Mouse (Mus musculus): ENCODE data around the gene Olfr1314. TPM values are rescaled to one million over a fixed set of nuclear protein-coding genes. Genes with fewer than 3 reads are reported as not detected.

The Olfr1314 gene
- total RNA-seq (2021), result not detected
- long read RNA-seq, experiment 1, result 0 reads
- long read RNA-seq, experiment 2, result 0 reads

- H3K27ac ChIP-seq, result no peak within 1 kb of the TSS
- no peak for DNase-seq (ENCODE audit: low spot score in 2 of 2)
Measured at GRCm38 (mm10) chr2:112096681-112097080, at the start of gene Olfr1314. Gene Olfr1314, minus strand, starts transcription at chr2:112096781.

GRCm38 (mm10) chr2:112140029-112140428, 43.4 kb upstream of the Olfr1314 start, which contains the start of gene Olfr1317:
Gene Olfr1317, plus strand, starts transcription at chr2:112140329.
- TF ChIP-seq CTCF (conservative IDR thresholded peaks at IDR 0.05), result no peak
- H3K4me3 ChIP-seq, result no peak within 1 kb of the TSS
- H3K27ac ChIP-seq, result no peak within 1 kb of the TSS
- no peak for DNase-seq (ENCODE audit: low spot score in 2 of 2)

More at GRCm38 (mm10) chr2:112096681-112097080, at the start of gene Olfr1314:
- TF ChIP-seq CTCF (conservative IDR thresholded peaks at IDR 0.05), result no peak
- H3K4me3 ChIP-seq, result no peak within 1 kb of the TSS

DNA sequence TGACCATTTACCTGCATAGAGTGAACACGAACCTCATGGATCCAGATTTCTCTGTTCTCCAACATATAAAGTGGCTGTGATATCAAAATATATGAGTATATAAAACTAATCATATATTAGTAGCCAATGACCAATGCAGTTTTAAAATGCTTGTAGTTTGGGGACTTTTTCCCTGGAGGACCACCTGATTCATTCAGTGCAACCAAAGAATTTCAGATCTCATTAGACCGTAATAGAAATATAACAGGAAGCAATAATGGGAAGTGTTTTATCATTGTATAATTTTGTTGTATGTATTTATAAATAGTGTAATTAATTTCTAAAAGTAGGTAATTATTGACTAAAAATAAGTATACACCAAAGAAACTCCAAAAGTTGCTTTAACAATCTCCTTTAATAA, 38.3 kb upstream of the Olfr1314 start, which contains the start of gene Olfr1316:
TSS of gene Olfr1316 (minus strand) at position 101 of the 400 bp plus-strand sequence.
- no peak for TF ChIP-seq CTCF (conservative IDR thresholded peaks at IDR 0.05)
- no peak for DNase-seq (ENCODE audit: low spot score in 2 of 2)

GRCm38 (mm10) chr2:112115340-112115739, 18.8 kb upstream of the Olfr1314 start, which contains the start of gene Olfr1315-ps1:
Gene Olfr1315-ps1, minus strand, starts transcription at chr2:112115440.
- DNase-seq (ENCODE audit: low spot score in 2 of 2), result no peak
- Histone ChIP-seq H3K4me3 (no peak within 1 kb of the TSS), H3K27ac (no peak within 1 kb of the TSS)
- no peak for TF ChIP-seq CTCF (conservative IDR thresholded peaks at IDR 0.05)

More for the DNA sequence above, 38.3 kb upstream of the Olfr1314 start, which contains the start of gene Olfr1316:
- Histone ChIP-seq H3K27ac (no peak within 1 kb of the TSS), H3K4me3 (no peak within 1 kb of the TSS)

DNA sequence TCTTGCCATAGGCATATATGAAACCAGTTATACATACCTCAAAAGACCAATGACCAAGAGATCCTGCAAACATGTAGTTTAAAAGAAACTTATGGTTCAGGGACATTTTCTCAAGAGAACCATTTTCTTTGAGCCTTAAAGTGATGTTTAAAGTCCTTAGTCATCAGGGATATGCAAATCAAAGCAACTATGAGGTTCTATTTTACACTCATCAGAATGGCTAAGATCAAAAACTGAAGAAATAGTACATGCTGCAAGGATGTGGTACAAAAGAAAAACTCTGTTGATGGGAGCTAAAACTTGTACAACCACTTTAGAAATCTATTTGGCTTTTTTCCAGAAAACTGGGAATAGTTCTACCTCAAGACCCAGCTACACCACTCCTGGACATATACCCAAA, 18.8 kb downstream of the Olfr1314 start, which contains the start of gene Olfr1313:
TSS of gene Olfr1313 (minus strand) at position 101 of the 400 bp plus-strand sequence.
- Histone ChIP-seq H3K4me3 (no peak within 1 kb of the TSS), H3K27ac (no peak within 1 kb of the TSS)
- no peak for DNase-seq (ENCODE audit: low spot score in 2 of 2)
- TF ChIP-seq CTCF (conservative IDR thresholded peaks at IDR 0.05), result no peak

DNA sequence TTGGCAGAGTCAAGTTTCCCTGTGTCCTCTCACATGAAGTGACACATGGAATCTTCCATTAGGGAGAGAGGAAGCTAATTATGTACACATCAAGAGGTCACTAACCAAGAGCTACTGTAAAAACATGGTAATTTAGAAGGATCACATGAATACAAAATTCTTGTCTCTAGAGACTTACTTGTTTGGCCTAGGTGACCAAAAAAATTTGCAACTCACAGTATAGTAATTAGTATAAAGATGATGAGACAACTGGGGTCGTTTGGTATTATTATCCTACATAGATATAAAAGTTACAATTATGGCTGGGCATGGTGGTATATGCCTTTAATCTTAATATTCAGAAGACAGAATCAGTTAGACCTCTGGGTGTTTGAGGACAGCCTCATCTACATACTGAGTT, 46.4 kb downstream of the Olfr1314 start, which contains the start of gene Olfr1312:
TSS of gene Olfr1312 (minus strand) at position 101 of the 400 bp plus-strand sequence.
- DNase-seq (ENCODE audit: low spot score in 2 of 2), result no peak

More for the DNA sequence above, 46.4 kb downstream of the Olfr1314 start, which contains the start of gene Olfr1312:
- no peak for TF ChIP-seq CTCF (conservative IDR thresholded peaks at IDR 0.05)
- Histone ChIP-seq H3K4me3 (no peak within 1 kb of the TSS), H3K27ac (no peak within 1 kb of the TSS)

Other genes starting within 250 kb of the Olfr1314 start
- gene Olfr1305, start 219.6 kb downstream of the Olfr1314 start, total RNA-seq (2021), result not detected
- not detected for gene Olfr1306, start 180.5 kb downstream of the Olfr1314 start, total RNA-seq (2021)
- gene Olfr1307, start 147.3 kb downstream of the Olfr1314 start, total RNA-seq (2021), result under 1 TPM; 0.02 to 0.05 TPM
- not detected for gene Olfr1308, start 131.8 kb downstream of the Olfr1314 start, total RNA-seq (2021)
- not detected for gene Olfr1309, start 106.5 kb downstream of the Olfr1314 start, total RNA-seq (2021)
- gene Olfr1310, start 84.1 kb downstream of the Olfr1314 start, total RNA-seq (2021), result not detected
- gene Olfr1311, start 72.4 kb downstream of the Olfr1314 start, total RNA-seq (2021), result not detected
- gene Olfr1312, start 46.5 kb downstream of the Olfr1314 start, total RNA-seq (2021), result not detected
- gene Olfr1313, start 18.9 kb downstream of the Olfr1314 start, total RNA-seq (2021), result not detected
- gene Olfr1315-ps1, start 18.7 kb upstream of the Olfr1314 start, total RNA-seq (2021), result not detected
- not detected for gene Olfr1316, start 38.2 kb upstream of the Olfr1314 start, total RNA-seq (2021)
- not detected for gene Olfr1317, start 43.5 kb upstream of the Olfr1314 start, total RNA-seq (2021)
- gene Olfr1318, start 57.4 kb upstream of the Olfr1314 start, total RNA-seq (2021), result not detected
- 10 to 100 TPM; 87.5 to 89.8 TPM for gene Lpcat4, start 142.7 kb upstream of the Olfr1314 start, total RNA-seq (2021)
- not detected for gene Nutm1, start 162.5 kb upstream of the Olfr1314 start, total RNA-seq (2021)
- gene Nop10, start 165.1 kb upstream of the Olfr1314 start, total RNA-seq (2021), result 10 to 100 TPM; 51.6 to 52.0 TPM
- gene Slc12a6, start 169.0 kb upstream of the Olfr1314 start, total RNA-seq (2021), result 100 to 1,000 TPM; 107 to 112 TPM
- gene Gm21985, start 169.5 kb upstream of the Olfr1314 start, total RNA-seq (2021), result under 1 TPM in 1 of 2 experiments, not detected in 1; 0.22 TPM

Measured in layer of hippocampus, adult 2 months (tissue).